Mouse (Mus musculus) layer of hippocampus, postnatal 25 days (tissue): ENCODE measurements around the gene Iqcf6. TPM values are rescaled to one million over a fixed set of nuclear protein-coding genes. Genes with fewer than 3 reads are reported as not detected.

Source experiments
- DNase-seq, 2 experiments: peaks; one replicate each; pipeline ENCODE4 v3.0.0; 2022; ENCODE audit warnings: mixed read lengths in 2 of 2, low spot score in 1 of 2; ENCODE audit errors: extremely low spot score in 1 of 2
- total RNA-seq, 2 experiments: library from RNA; stranded (reverse); gene quantifications; 2 replicates each; pipeline ENCODE4 v1.2.3; 2021

Iqcf6 gene
- total RNA-seq, 2 experiments from 2014 or later, result not detected

DNA sequence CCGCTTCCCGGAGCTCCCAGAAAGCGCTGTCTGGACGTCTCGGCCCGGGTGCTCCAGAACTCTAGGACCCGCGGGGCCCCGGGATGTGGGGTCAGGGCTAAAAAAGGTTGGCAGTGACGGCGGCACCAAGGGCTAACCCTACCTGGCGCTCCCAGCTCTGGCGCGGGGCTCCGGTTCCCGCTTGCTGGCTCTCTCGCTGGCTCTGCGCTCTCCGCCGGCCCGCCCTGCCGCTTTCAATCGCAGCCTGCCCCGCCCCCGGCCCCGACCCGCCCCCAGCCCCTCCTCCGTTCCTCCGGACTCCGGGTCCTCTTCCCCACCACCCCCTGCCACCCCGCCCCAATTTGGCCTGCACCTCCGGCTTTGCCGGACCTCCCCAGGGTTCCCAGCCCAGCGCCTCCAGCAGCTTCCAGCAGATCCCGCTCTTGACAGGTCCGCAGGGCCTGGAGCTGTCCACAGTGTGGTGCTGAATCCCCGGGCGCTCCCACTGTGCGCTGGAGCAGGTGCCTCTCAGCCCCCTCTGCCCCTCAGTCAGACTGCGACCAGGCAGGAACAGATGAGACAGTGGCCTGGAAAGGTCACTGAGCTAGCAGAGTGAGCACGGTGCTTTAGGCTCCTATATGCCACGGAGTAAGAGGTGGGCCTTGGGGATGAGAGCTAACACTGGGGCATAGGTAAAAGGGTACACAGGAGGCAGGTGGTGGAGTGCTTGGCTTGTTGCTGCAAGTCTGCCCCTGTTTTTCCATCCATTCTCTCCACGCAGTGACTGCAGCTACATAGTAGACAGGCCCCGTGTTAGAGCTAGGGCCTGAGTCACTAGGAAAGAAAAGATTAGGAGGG, 29.7 kb downstream of the Iqcf6 start, which contains the start of gene Grm2:
Grm2 (minus strand) TSS at position 199 of the 837 bp plus-strand sequence.
- peak in 1 of 2 experiments; percentile 55 for DNase-seq

DNA sequence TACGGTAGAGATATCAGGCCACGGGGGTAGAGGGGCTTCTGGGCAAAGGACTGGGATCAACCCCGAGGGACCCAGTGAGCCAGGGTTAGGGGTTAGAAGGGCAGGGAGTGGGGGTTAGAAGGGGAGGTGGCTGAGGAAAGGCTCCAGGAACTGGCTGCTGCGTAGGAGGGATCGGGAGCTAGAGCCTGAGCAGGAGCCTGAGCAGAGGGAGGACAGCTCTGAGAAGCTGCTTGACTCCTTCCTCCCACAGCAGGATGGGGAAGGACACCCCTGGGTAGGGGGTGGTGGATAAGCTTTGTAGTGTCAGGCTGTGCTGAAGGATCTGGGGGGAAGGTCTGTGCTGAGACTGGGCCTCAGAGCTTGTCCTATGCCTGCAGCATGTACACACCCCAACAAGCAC, 30.4 kb downstream of the Iqcf6 start:
- no peak for DNase-seq

DNA sequence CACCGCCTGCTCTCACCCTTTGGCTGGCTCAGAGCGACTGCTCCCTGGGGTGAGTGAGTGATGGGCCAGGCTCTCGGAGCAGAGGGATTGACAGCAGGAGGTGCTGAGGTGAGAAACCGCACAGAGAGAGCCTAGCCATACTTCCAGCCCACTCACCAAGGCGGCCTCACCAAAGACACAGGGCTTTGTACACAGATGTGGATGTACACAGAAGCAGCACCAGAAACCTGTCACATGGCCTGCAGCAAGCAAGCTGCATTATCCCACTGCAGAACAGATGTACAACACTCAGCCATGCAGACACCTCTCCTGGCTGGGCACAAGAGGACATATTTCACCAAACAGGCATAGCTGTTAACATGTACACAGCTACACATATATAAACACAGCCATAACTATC, 31.2 kb downstream of the Iqcf6 start:
- no peak for DNase-seq

DNA sequence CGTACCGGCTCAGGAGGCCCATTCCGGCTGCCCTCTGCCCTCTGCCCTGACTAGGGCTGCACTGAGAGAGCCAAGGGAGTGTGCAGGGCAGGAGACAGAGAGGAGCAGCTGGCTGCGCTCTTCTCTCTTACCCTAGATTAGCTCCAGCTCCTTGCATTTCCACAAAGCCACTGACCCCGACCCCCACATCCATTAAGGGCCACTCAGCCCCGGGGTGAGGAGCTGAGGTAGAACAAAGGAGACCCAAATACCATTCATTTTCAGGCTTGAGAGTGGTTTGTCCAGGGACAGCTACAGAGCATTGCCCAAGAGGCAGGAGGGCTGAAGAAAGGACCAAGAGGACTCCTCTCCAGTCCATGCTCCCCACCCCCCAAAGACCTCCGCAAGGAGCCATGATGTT, 33.1 kb downstream of the Iqcf6 start:
- no peak for DNase-seq

DNA sequence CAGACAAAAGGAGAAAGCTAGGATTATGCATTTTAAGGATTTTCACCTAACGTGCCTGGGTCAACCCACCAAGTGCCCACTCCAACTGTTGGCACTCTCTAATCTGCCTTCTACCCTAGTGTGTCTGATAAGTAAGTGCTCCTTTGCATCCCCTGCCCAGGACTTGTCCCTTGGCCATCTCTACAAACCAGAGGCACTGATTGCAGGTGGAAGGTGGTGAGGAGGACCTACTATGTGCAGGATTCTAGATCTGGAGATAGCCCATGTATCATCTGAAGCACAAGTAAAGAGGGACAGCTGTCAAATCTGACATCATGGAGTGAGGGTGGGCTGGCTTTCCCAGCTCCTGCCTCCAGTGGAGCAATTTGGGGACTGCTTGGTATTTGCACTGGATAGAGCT, 33.6 kb downstream of the Iqcf6 start:
- no peak for DNase-seq

DNA sequence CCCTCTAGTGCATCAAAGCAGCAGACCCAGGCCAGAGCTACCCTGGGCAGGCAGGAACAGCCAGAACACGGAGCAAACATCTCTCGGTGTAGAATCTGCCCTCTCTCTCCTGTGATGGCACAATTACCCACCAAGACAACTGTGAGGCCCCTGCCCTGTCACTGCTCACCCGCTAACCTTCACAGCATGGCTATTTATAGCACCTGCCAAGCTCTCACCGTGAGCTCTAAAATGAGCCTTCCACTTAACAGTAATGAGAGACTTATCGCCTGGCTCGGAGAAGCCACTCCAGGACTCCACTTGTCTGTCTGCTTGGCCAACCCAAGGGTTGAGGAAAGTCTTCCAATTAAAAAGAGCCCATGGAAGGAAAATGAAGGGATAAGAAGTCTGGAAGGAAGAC, 36.8 kb downstream of the Iqcf6 start:
- no peak for DNase-seq

DNA sequence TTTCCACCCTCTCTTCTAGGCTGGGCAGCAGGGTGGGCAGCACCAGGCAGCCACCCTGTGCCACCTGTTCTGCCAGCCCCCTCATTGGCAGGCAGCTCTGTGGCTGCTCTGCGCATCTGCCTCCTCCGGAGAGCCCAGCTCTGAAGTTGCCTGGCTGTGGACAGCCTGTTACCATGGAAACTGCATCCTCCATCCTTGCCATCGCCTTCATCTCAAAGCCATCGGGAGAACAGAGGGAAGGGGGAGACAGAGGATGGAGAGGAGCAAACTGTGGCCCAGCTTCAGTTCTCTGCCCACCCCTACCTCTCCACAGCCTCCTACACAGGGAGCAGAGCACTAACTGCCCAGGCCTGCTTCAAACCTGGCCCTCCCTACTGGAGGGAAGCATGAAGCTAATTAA, 38.1 kb downstream of the Iqcf6 start:
- peak in 1 of 2 experiments; percentile 51 for DNase-seq

DNA sequence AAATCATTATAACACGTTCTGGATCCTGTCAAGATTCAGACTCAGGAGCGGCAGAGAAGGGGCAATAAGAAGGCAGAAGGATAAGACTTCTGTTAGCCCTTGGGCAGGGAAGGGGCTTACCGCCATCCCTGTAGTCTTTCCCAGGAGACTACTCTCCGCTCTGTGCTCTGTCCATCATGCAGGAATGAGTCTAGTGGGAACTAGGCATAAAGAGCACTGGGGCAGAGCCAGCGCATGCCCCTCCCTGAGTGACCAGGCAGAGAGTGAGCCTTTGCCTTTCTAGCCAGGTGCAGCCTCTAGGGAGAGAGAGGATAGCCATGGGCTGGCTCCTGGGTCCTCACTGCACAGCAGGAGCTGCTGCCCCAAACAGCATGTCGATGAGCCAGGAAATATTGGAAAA, 38.5 kb downstream of the Iqcf6 start:
- no peak for DNase-seq

DNA sequence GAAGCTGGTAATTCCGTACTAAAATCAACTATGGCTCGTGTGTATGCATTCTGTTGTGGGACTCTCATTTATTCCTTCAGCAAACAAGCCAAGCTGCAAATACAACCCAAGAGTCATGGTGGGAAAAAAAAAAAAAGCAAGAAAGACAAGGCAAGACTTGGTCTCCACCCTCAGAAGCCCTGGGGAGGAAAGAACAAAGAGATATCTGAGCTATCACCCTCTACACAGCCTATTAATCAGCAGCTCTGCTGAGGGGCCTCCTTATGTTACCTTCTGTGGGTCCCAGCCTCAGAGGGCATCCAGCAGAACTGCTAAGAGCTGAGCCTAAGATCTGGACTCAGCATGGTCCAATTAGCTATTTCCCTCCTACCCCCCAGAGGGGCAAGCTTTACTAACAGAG, 47.5 kb downstream of the Iqcf6 start:
- DNase-seq, result no peak

DNA sequence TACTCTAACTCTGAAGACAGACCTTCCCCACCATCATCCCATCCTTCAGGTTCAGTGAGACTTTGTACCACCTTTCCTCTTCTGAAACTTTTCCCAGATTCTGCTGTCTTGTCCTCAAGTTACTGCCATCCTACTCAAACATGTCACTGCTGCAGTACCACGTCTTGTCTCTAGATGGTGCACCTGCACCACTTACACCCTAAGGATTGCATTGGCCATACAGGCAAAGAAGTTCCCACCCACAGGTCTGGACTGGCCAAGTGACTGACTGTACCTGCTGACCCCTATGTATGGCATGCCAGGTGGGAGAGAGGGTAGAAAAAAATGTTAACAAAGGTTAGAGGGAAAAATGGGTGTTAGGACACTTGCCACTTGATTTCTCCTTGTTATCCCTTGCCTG, 49.1 kb downstream of the Iqcf6 start:
- peak; percentile 70 to 88 for DNase-seq

DNA sequence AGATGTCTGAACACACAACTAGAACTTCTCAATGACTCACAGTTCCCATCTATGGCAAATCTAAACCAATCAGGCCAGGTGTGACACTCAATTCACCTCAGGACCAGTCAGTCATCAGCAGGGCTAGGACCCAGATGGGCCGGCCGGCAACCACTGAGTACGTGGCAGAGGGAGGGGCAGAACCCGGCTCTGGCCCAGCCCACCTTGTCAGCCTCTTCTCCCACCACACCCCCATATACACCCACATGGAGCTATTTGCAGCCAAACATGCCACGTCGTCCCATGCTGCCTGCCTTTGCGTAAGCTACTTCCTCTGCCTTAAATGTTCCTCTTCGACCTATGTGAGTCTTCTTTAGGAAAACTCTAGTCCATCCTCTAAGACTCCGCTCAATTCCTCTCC, 49.6 kb downstream of the Iqcf6 start:
- no peak for DNase-seq

DNA sequence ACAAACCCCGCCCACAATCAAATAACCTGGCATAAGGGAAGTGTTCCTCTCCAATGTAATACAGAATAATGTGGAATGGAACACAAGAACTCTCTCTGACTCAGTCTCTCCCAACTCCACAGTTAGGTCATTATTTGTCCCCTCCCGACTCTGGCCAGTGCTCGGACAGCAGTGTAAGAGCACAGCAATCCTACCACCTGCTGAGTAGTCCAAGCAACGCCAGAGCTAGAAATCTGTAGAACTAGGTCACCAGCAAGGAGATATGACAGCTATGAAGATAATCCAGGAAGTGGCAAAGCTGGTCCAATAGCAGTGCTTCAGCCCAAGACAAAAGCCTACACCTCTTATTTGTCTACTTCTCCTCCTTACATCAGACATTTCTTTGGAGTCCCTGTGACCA, 50.2 kb downstream of the Iqcf6 start:
- DNase-seq, result no peak

Other genes with a start within 250 kb of the Iqcf6 start
- gene Rpl29, start 197.1 kb upstream of the Iqcf6 start, total RNA-seq, result 100 to 1,000 TPM; 262 to 288 TPM
- gene Acy1, start 188.3 kb upstream of the Iqcf6 start, total RNA-seq, result 10 to 100 TPM; 12.6 to 13.1 TPM
- 10 to 100 TPM in 1 of 2 experiments, 1 to 10 TPM in 1; 9.9 to 12.6 TPM for gene Abhd14b, start 179.1 kb upstream of the Iqcf6 start, total RNA-seq
- 10 to 100 TPM; 38.2 to 41.5 TPM for gene Abhd14a, start 178.9 kb upstream of the Iqcf6 start, total RNA-seq
- gene Pcbp4, start 173.3 kb upstream of the Iqcf6 start, total RNA-seq, result 100 to 1,000 TPM; 178 to 202 TPM
- 10 to 100 TPM; 14.0 to 14.7 TPM for gene Gpr62, start 160.6 kb upstream of the Iqcf6 start, total RNA-seq
- 10 to 100 TPM; 30.9 to 34.9 TPM for gene Rrp9, start 150.6 kb upstream of the Iqcf6 start, total RNA-seq
- 1 to 10 TPM; 3.2 to 4.7 TPM for gene Parp3, start 149.6 kb upstream of the Iqcf6 start, total RNA-seq
- gene Iqcf1, start 126.6 kb upstream of the Iqcf6 start, total RNA-seq, result not detected
- not detected for gene Iqcf5, start 112.0 kb upstream of the Iqcf6 start, total RNA-seq
- not detected for gene Iqcf3, start 65.0 kb upstream of the Iqcf6 start, total RNA-seq
- not detected for gene Iqcf4, start 55.6 kb upstream of the Iqcf6 start, total RNA-seq
- gene Grm2, start 29.5 kb downstream of the Iqcf6 start, total RNA-seq, result 10 to 100 TPM; 63.9 to 84.0 TPM
- 100 to 1,000 TPM; 102 to 104 TPM for gene Tex264, start 59.3 kb downstream of the Iqcf6 start, total RNA-seq
- gene Rad54l2, start 162.6 kb downstream of the Iqcf6 start, total RNA-seq, result 10 to 100 TPM; 14.2 to 17.6 TPM
- 10 to 100 TPM; 28.5 to 29.4 TPM for gene Dcaf1, start 195.3 kb downstream of the Iqcf6 start, total RNA-seq